ENCODE assay signal across 8 mouse cellular contexts in genomic region chr4:13240645-13241044, GRCm38 (mm10).
A peak's percentile ranks its signal among the peaks of the same experiment; 100 is the strongest.
DNase-seq lines count a peak whose midpoint lies in the region; ATAC-seq and TF ChIP-seq lines count a peak whose summit lies in the region.

No protein-coding gene starts in this region.

- H3K9me3 ChIP-seq in heart, embryonic 14.5 days (ENCODE audit: control insufficient read depth, low read length): no peaks in the 10 kb centered on the region
- H3K9me3 ChIP-seq in limb, embryonic 10.5 days (replicated peaks): no peaks in the 10 kb centered on the region

- peak overlapping the region; percentile 44 for H3K4me2 ChIP-seq in heart, embryonic 14.5 days (ENCODE audit: low read length)

- peak overlapping the region; percentile 34 to 66 for H3K27ac ChIP-seq in heart, embryonic 14.5 days (replicated peaks in 1 of 2; ENCODE audit: control insufficient read depth in 1 of 2, insufficient read depth in 1 of 2, low read depth in 2 of 2, low read length in 2 of 2)
- H3K27ac ChIP-seq in limb, embryonic 10.5 days: peak overlapping the region; percentile 82
- no peak overlapping the region for H3K27ac ChIP-seq in cerebellum, adult 2 months (ENCODE audit: insufficient read depth, low read length)

- H3K27me3 ChIP-seq in heart, embryonic 14.5 days (ENCODE audit: control insufficient read depth, insufficient read depth, low read length): no peaks in the 10 kb centered on the region
- no peaks in the 10 kb centered on the region for H3K27me3 ChIP-seq in limb, embryonic 10.5 days (ENCODE audit: low read depth, poor library complexity, severe bottlenecking)
- no peaks in the 10 kb centered on the region for H3K27me3 ChIP-seq in cerebellum, adult 2 months (ENCODE audit: control insufficient read depth, insufficient read depth, low read length)

- peaks cover 12 to 17% of the 10 kb centered on the region in 2 experiments for H3K4me1 ChIP-seq in heart, embryonic 14.5 days (ENCODE audit: control insufficient read depth in 2 of 2, insufficient read depth in 2 of 2, low read length in 2 of 2)
- H3K4me1 ChIP-seq in limb, embryonic 10.5 days: peaks cover 46% of the 10 kb centered on the region
- no peaks in the 10 kb centered on the region for H3K4me1 ChIP-seq in cerebellum, adult 2 months (ENCODE audit: control insufficient read depth, insufficient read depth, low read length)

- no peak for TF ChIP-seq POLR2A in cerebellum, adult 2 months (IDR thresholded peaks at IDR 0.05; ENCODE audit: borderline replicate concordance, insufficient read depth, low read length)

- no peak for TF ChIP-seq CTCF in cerebellum, adult 2 months (IDR thresholded peaks at IDR 0.05; ENCODE audit: borderline replicate concordance, insufficient read depth, low read depth, low read length)

- no peak for ATAC-seq in heart, embryonic 14.5 days (ENCODE audit: insufficient number of reproducible peaks, insufficient read depth, low FRiP score, low read depth)

- no peak overlapping the region for H3K9ac ChIP-seq in heart, embryonic 14.5 days (ENCODE audit: low read length)

- peak; percentile 20 to 28 for DNase-seq in cerebellum, postnatal 10 days
- no peak for DNase-seq in cerebellum, adult 18-20 months
- DNase-seq in R1 (ENCODE audit: low read depth, low spot score) (peak; percentile 21), adipocyte (ENCODE audit: low spot score) (no peak)
- DNase-seq in limb, embryonic 10.5 days (ENCODE audit: low spot score): no peak
- DNase-seq in yolk sac, embryonic 10.5 days (ENCODE audit: low spot score): peak; percentile 14
- no peak for DNase-seq in cerebellum, adult 2 months

- no peak overlapping the region for H3K4me3 ChIP-seq in heart, embryonic 14.5 days (ENCODE audit: control insufficient read depth in 1 of 2, insufficient read depth in 1 of 2, low read depth in 1 of 2, low read length in 2 of 2)
- no peak overlapping the region for H3K4me3 ChIP-seq in limb, embryonic 10.5 days
- H3K4me3 ChIP-seq in cerebellum, adult 2 months (replicated peaks; ENCODE audit: insufficient read depth, low read depth, low read length): no peak overlapping the region

- 55% methylated on average over 9 of the region's 9 CpGs for WGBS in heart, embryonic 14.5 days
- 73% methylated on average over 9 of the region's 9 CpGs for WGBS in limb, embryonic 10.5 days
- 82% methylated on average over 9 of the region's 9 CpGs for WGBS in cerebellum, adult 2 months

- H3K36me3 ChIP-seq in heart, embryonic 14.5 days (ENCODE audit: control insufficient read depth, insufficient read depth, low read length): no peaks in the 10 kb centered on the region
- no peaks in the 10 kb centered on the region for H3K36me3 ChIP-seq in limb, embryonic 10.5 days

Comparison
In these comparisons a context has a peak if more than half of its experiments do, and no peak if none do; other contexts are left out.
1. DNase-seq: peak in cerebellum, postnatal 10 days (2 of 2), R1 (single experiment) and yolk sac, embryonic 10.5 days (single experiment); none in cerebellum, adult 18-20 months (0 of 2), limb, embryonic 10.5 days (single experiment), cerebellum, adult 2 months (0 of 2) and adipocyte (single experiment).